Mouse (Mus musculus) lung, postnatal 4 days (tissue): Measurements from ENCODE around the gene Pkd1l3.

ENCODE experiments used
- DNase-seq, 2 experiments: peaks; one replicate each; pipeline ENCODE4 v3.0.0; 2021

Gene Pkd1l3

GRCm38 (mm10) chr8:109614243-109615210 is at the start of gene Pkd1l3:
Pkd1l3 (plus strand) TSS chr8:109614517.
- peak in 1 of 2 experiments; percentile 16 for DNase-seq

GRCm38 (mm10) chr8:109564766-109565165 is 49.6 kb upstream of the Pkd1l3 start:
- no peak for DNase-seq

GRCm38 (mm10) chr8:109565498-109566333 is 48.6 kb upstream of the Pkd1l3 start, which contains the start of the genes Dhx38 and Txnl4b:
Dhx38 (minus strand) TSS chr8:109565861.
Txnl4b (plus strand) TSS chr8:109565892.
- DNase-seq = peak; percentile 99

- DNase-seq = no peak
Measured at GRCm38 (mm10) chr8:109571139-109571538, 43.2 kb upstream of the Pkd1l3 start.

- no peak for DNase-seq
Measured at GRCm38 (mm10) chr8:109576311-109576710, 38.0 kb upstream of the Pkd1l3 start.

- DNase-seq = peak; percentile 42 to 47
Measured at GRCm38 (mm10) chr8:109578900-109579301, 35.4 kb upstream of the Pkd1l3 start, which contains the start of gene Hp. Hp (minus strand) TSS chr8:109579172.

GRCm38 (mm10) chr8:109584293-109584692 is 30.0 kb upstream of the Pkd1l3 start:
- no peak for DNase-seq

GRCm38 (mm10) chr8:109584830-109585229 is 29.5 kb upstream of the Pkd1l3 start:
- DNase-seq = no peak

GRCm38 (mm10) chr8:109585652-109586051 is 28.7 kb upstream of the Pkd1l3 start:
- no peak for DNase-seq

GRCm38 (mm10) chr8:109586972-109587504 is 27.3 kb upstream of the Pkd1l3 start:
- peak; percentile 78 to 85 for DNase-seq

- no peak for DNase-seq
Measured at GRCm38 (mm10) chr8:109590901-109591300, 23.4 kb upstream of the Pkd1l3 start.

- DNase-seq = peak in 1 of 2 experiments; percentile 9
Measured at GRCm38 (mm10) chr8:109591367-109591766, 22.9 kb upstream of the Pkd1l3 start.

GRCm38 (mm10) chr8:109592164-109592563 is 22.2 kb upstream of the Pkd1l3 start:
- peak in 1 of 2 experiments; percentile 12 for DNase-seq

- peak; percentile 47 to 65 for DNase-seq
Measured at GRCm38 (mm10) chr8:109593117-109593788, 21.1 kb upstream of the Pkd1l3 start.

GRCm38 (mm10) chr8:109595854-109596253 is 18.5 kb upstream of the Pkd1l3 start:
- DNase-seq = peak; percentile 61 to 70

GRCm38 (mm10) chr8:109606725-109607124 is 7.6 kb upstream of the Pkd1l3 start:
- DNase-seq = no peak

- DNase-seq = no peak
Measured at GRCm38 (mm10) chr8:109607650-109608049, 6.7 kb upstream of the Pkd1l3 start.

GRCm38 (mm10) chr8:109608271-109609152 is 5.8 kb upstream of the Pkd1l3 start, which contains the start of gene Dhodh:
Dhodh (minus strand) TSS chr8:109608673.
- peak; percentile 97 to 98 for DNase-seq

GRCm38 (mm10) chr8:109609153-109609502 is 5.2 kb upstream of the Pkd1l3 start:
- DNase-seq = peak; percentile 17 to 26

GRCm38 (mm10) chr8:109615569-109615968 is 1.3 kb downstream of the Pkd1l3 start:
- no peak for DNase-seq

- no peak for DNase-seq
Measured at GRCm38 (mm10) chr8:109628638-109629037, 14.3 kb downstream of the Pkd1l3 start.
